Comparison of ENCODE assay signal across 26 mouse cellular contexts in the genomic region with DNA sequence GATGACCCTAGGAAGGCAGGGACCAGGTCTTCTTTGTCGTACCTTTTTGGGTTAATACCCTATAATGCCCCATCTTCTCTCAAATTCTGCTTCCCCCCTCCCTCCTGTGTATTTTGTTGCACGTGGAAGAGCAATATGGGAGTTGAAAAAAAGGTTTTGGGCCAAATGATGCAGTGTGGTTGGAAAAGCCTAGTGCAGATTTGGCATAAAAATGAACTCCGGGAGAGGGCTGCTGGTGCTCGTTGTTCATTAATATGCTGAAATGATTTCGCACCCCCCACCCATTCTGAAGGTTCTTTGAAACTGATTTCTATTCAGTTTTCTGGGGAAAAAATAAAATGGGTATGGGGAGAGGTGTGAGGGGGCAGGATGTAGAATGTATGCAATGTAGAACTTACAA.
"Had no signal": no experiment of that assay in that cellular context is flagged by ENCODE, and none has a peak within 500 bp of the region (broad histone marks: within the 10 kb centered on the region; RNA-seq: fewer than 3 reads in every experiment).

No protein-coding gene starts in this region.

- DNase-seq: cerebellum, adult 2 months; cerebellum, adult 8-10 months; cerebellum, adult 9-10 months; cerebellum, adult 9-11 months; cerebellum, postnatal 10 days; cerebellum, postnatal 14 days; cerebellum, postnatal 25 days; cerebellum, postnatal 36 days; embryo, embryonic 11 days; gastrocnemius, adult 2 months; gastrocnemius, postnatal 10 days; gastrocnemius, postnatal 14 days; gastrocnemius, postnatal 25 days; gastrocnemius, postnatal 36 days; heart, adult 11 months; heart, adult 18-20 months; heart, adult 2 months had no signal

- H3K4me1 ChIP-seq: embryonic facial prominence, embryonic 10.5 days; embryonic facial prominence, embryonic 12.5 days; embryonic facial prominence, embryonic 13.5 days; heart, embryonic 10.5 days had no signal

- H3K27me3 ChIP-seq: embryonic facial prominence, embryonic 15.5 days had no signal

- H3K4me2 ChIP-seq: embryonic facial prominence, embryonic 12.5 days; embryonic facial prominence, embryonic 13.5 days; embryonic facial prominence, embryonic 15.5 days; forebrain, embryonic 13.5 days; heart, embryonic 11.5 days; heart, embryonic 12.5 days had no signal

- H3K4me3 ChIP-seq: embryonic facial prominence, embryonic 10.5 days; embryonic facial prominence, embryonic 12.5 days; embryonic facial prominence, embryonic 13.5 days; embryonic facial prominence, embryonic 15.5 days; erythroblast, embryonic 14.5 days; forebrain, embryonic 13.5 days; gastrocnemius, adult 2 months; heart, adult 2 months; heart, embryonic 10.5 days; heart, embryonic 12.5 days had no signal

- H3K27ac ChIP-seq: embryonic facial prominence, embryonic 10.5 days; embryonic facial prominence, embryonic 12.5 days; embryonic facial prominence, embryonic 13.5 days; embryonic facial prominence, embryonic 15.5 days; forebrain, embryonic 13.5 days; gastrocnemius, adult 2 months; heart, adult 2 months; heart, embryonic 10.5 days had no signal

- H3K9me3 ChIP-seq: embryonic facial prominence, embryonic 10.5 days; embryonic facial prominence, embryonic 12.5 days; embryonic facial prominence, embryonic 13.5 days; embryonic facial prominence, embryonic 15.5 days; forebrain, embryonic 13.5 days; heart, embryonic 10.5 days; heart, embryonic 12.5 days had no signal

- ATAC-seq: forebrain, embryonic 13.5 days had no signal

- H3K9ac ChIP-seq: embryonic facial prominence, embryonic 12.5 days; embryonic facial prominence, embryonic 13.5 days; embryonic facial prominence, embryonic 15.5 days; forebrain, embryonic 13.5 days; heart, embryonic 12.5 days had no signal

- H3K36me3 ChIP-seq: embryonic facial prominence, embryonic 10.5 days; embryonic facial prominence, embryonic 12.5 days; embryonic facial prominence, embryonic 13.5 days; embryonic facial prominence, embryonic 15.5 days; heart, embryonic 10.5 days; heart, embryonic 12.5 days had no signal
